Mouse (Mus musculus): ENCODE measurements around the gene Tmem138. TPM values are rescaled to one million over a fixed set of nuclear protein-coding genes. Genes with fewer than 3 reads are reported as not detected.

The Tmem138 gene
- 10 to 100 TPM; 11.2 to 13.2 TPM for total RNA-seq (2021)
- long read RNA-seq, experiment 1, partial matches to known transcripts, result 2 of 13 reads
- long read RNA-seq, experiment 1, other reads (novel, unspliced or antisense), result 5 of 13 reads
- long read RNA-seq, experiment 2, partial matches to known transcripts, result 3 of 10 reads
- long read RNA-seq, experiment 2, other reads (novel, unspliced or antisense), result 1 of 10 reads

GRCm38 (mm10) chr19:10576690-10577561, at the start of gene Tmem138, which contains the start of gene Cyb561a3:
Gene Tmem138, minus strand, starts transcription at chr19:10577362.
Gene Cyb561a3, plus strand, starts transcription at chr19:10577172.
- intact Hi-C loops (cut with DNase I), result loop anchor here (1.0 kb wide), 1 partner anchor 28 kb away; the partner anchor contains the start of genes Ddb1 and Tkfc
- DNase-seq (ENCODE audit: low spot score in 2 of 2), result peak; percentile 92 to 94

- intact Hi-C loops (cut with DNase I), result no loop called here
- DNase-seq (ENCODE audit: low spot score in 2 of 2), result no peak
Measured at GRCm38 (mm10) chr19:10608573-10609240, 31.5 kb upstream of the Tmem138 start.

- peak in 1 of 2 experiments; percentile 23 for DNase-seq (ENCODE audit: low spot score in 2 of 2)
- intact Hi-C loops (cut with DNase I), result loop anchor here (1.0 to 2.0 kb wide), 2 partner anchors 29 to 51 kb away; partner anchors contain the start of genes Cyb561a3 and Tmem138
Measured at GRCm38 (mm10) chr19:10605901-10606622, 28.9 kb upstream of the Tmem138 start.

- intact Hi-C loops (cut with DNase I), result loop anchor here (1.0 to 2.0 kb wide), 2 partner anchors 28 to 51 kb away; partner anchors contain the start of genes Cyb561a3 and Tmem138
Measured at GRCm38 (mm10) chr19:10605293-10605900, 28.2 kb upstream of the Tmem138 start, which contains the start of the genes Ddb1 and Tkfc. Gene Ddb1, plus strand, starts transcription at chr19:10605327. Gene Tkfc, minus strand, starts transcription at chr19:10605654.

GRCm38 (mm10) chr19:10604534-10604933, 27.4 kb upstream of the Tmem138 start:
- DNase-seq (ENCODE audit: low spot score in 2 of 2), result peak in 1 of 2 experiments; percentile 8
- intact Hi-C loops (cut with DNase I), result loop anchor here (2.0 kb wide), 1 partner anchor 50 kb away; no protein-coding TSS in a partner anchor

More at GRCm38 (mm10) chr19:10605293-10605900, 28.2 kb upstream of the Tmem138 start, which contains the start of the genes Ddb1 and Tkfc:
- DNase-seq (ENCODE audit: low spot score in 2 of 2), result peak; percentile 98 to 99

- peak in 1 of 2 experiments; percentile 6 for DNase-seq (ENCODE audit: low spot score in 2 of 2)
- intact Hi-C loops (cut with DNase I), result loop anchor here (2.0 kb wide), 1 partner anchor 49 kb away; no protein-coding TSS in a partner anchor
Measured at GRCm38 (mm10) chr19:10603660-10604523, 26.7 kb upstream of the Tmem138 start.

GRCm38 (mm10) chr19:10602787-10603186, 25.6 kb upstream of the Tmem138 start:
- peak; percentile 90 to 93 for DNase-seq (ENCODE audit: low spot score in 2 of 2)
- intact Hi-C loops (cut with DNase I), result no loop called here

- intact Hi-C loops (cut with DNase I), result no loop called here
- DNase-seq (ENCODE audit: low spot score in 2 of 2), result no peak
Measured at GRCm38 (mm10) chr19:10602247-10602769, 25.1 kb upstream of the Tmem138 start.

GRCm38 (mm10) chr19:10599648-10600047, 22.5 kb upstream of the Tmem138 start:
- no peak for DNase-seq (ENCODE audit: low spot score in 2 of 2)
- intact Hi-C loops (cut with DNase I), result no loop called here

GRCm38 (mm10) chr19:10598188-10598587, 21.0 kb upstream of the Tmem138 start:
- peak in 1 of 2 experiments; percentile 12 for DNase-seq (ENCODE audit: low spot score in 2 of 2)
- intact Hi-C loops (cut with DNase I), result no loop called here

GRCm38 (mm10) chr19:10591659-10592377, 14.7 kb upstream of the Tmem138 start:
- DNase-seq (ENCODE audit: low spot score in 2 of 2), result no peak
- intact Hi-C loops (cut with DNase I), result no loop called here

- no peak for DNase-seq (ENCODE audit: low spot score in 2 of 2)
- intact Hi-C loops (cut with DNase I), result no loop called here
Measured at GRCm38 (mm10) chr19:10590301-10590700, 13.1 kb upstream of the Tmem138 start.

GRCm38 (mm10) chr19:10589127-10589857, 12.1 kb upstream of the Tmem138 start:
- intact Hi-C loops (cut with DNase I), result no loop called here
- no peak for DNase-seq (ENCODE audit: low spot score in 2 of 2)

GRCm38 (mm10) chr19:10587231-10587630, 10.1 kb upstream of the Tmem138 start:
- DNase-seq (ENCODE audit: low spot score in 2 of 2), result no peak
- intact Hi-C loops (cut with DNase I), result no loop called here

GRCm38 (mm10) chr19:10585112-10585511, 8.0 kb upstream of the Tmem138 start:
- intact Hi-C loops (cut with DNase I), result no loop called here

More at GRCm38 (mm10) chr19:10585112-10585511, 8.0 kb upstream of the Tmem138 start:
- DNase-seq (ENCODE audit: low spot score in 2 of 2), result no peak

All from left cerebral cortex, postnatal 14 days (tissue).